Mouse (Mus musculus) T-helper 2 cell (primary cell): ENCODE measurements around the gene Gna12.

Source experiments
- in situ Hi-C: fragments of 300-600 bp; cut with MboI, MseI; formaldehyde crosslinking; loops from one replicate; pipeline ENCODE4 v1.15.1; 2025; ENCODE audit warnings: high pct_unique_total_duplicates

Gene Gna12

DNA sequence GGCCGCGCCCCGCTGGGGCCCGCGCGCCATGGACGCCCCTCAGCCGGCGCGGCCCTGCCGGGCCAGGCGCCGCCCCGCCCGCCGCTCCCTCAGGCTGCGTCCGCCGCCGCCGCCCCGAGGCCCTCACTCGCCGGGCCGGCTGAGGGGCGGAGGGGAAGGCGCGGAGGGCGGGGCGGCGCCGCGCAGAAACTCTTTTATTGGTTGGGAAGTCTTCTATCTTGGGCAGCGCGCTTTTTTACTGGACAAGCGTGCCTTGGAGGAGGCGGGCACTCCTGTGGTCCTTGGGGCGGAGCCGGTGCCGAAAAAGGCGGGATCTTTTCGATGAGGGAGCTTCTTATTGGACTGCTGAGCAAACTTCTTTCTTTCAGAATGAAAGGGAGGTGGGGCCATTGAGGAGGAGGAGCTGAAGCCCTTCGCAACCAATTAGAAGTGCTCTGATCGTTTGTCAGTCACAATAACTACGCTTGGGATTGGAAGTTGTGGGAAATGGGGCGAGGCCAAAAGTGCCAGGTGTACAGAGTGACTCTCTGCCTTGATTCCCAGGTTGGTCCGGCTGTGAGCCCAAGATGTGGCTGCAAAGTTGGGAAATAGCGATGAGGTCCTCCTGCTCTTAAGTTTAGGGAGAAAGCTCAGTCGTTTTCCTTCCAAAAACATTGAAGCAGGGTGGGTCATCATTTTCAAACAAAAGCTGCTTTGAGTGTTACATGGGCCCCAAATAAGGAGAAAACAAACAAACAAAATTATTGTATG, at the start of gene Gna12:
Gene Gna12, minus strand, starts transcription at position 118 of the 750 bp plus-strand sequence.
- in situ Hi-C loops: no loop called here

DNA sequence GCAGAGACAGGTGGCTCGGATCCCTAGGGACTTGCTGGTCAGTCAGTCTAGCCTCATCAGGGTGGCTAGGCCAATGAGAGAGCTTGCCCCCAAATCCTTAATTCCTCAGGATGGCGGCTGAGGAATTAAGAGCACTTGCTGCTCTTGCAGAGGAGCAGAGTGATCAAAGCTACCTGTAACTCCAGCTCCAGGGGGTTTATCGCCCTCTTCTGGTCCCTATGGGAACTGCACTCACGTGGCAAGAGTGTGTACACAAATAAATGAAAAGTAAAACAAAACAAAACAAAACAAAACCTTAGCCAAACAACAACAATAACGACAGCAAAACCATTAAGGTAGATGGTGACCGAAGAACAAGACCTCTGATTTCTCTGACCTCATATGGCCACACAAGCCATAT, 48.4 kb upstream of the Gna12 start:
- in situ Hi-C loops: no loop called here

GRCm38 (mm10) chr5:140873736-140874307, 43.6 kb upstream of the Gna12 start:
- in situ Hi-C loops: no loop called here

GRCm38 (mm10) chr5:140873039-140873551, 42.9 kb upstream of the Gna12 start:
- in situ Hi-C loops: no loop called here

- in situ Hi-C loops: no loop called here
These were observed 42.4 kb upstream of the Gna12 start for GRCm38 (mm10) chr5:140872532-140873038.

GRCm38 (mm10) chr5:140871241-140871640, 41.0 kb upstream of the Gna12 start:
- in situ Hi-C loops: no loop called here

DNA sequence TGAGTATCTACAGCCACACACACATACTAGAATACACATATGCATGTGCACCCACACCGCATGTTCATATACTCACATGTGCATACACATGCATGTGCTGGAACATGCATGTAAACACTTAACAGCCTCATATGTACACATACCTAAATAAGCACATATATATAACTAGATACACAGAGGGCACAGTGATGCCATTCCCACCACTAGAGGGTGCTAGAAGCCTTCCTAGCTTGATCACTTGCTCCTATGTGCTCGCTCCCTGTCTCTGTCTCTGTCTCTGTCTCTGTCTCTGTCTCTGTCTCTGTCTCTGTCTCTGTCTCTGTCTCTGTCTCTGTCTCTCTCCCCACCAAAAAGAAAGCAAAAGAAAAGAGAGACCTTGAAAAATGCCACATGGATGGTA, 38.8 kb upstream of the Gna12 start:
- in situ Hi-C loops: no loop called here

- in situ Hi-C loops: no loop called here
These were observed 29.5 kb upstream of the Gna12 start for GRCm38 (mm10) chr5:140859730-140860129.

DNA sequence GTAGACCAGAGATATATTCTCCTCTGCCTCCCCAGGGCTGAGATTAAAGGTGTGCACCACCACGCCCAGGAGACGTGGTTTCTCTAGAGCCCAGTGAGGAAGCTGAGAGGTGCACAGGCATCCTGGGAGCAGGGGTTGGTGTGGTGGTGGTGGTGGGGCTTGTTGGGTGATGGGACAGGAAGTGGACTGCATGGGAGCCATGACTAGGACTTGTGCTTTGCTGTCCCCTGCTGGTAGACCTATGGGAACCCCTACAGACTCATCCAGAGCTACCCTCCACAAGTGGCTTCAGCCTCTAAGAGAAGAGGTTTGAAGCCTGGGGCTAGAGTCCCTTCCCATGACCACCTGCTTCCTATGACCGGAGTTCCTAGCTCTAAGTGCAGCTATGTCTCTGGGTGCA, 28.1 kb upstream of the Gna12 start:
- in situ Hi-C loops: no loop called here

GRCm38 (mm10) chr5:140857432-140858154, 27.4 kb upstream of the Gna12 start:
- in situ Hi-C loops: no loop called here

DNA sequence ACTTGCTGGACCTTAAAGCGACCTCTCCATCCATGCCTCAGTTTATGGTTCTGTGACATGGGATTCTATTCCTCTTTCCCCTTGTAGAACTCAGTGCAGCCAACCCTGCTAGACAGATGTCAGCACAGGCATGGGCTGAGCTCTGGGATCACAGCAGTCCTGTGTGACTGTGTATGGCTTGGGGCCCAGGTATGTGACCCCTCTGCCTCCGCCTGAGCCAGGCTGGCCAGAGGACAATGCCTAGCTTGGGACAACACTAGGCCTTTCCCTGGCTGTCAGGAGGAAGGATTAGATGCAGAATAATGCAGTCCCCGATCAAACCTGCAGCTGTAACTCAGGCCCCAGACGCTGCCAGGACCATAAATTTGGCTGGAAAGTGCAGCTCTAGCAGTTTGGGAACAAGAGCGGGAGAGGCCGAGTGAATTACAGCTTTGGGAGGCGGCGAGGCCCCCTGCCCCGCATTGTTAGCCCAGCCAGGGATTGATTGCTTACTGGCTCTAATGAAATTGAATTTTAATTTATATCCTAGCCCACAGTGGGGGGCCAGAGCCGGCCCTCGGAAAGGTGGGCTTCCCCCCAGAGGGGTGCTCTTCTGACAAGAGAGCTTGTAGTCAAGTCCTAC, 25.8 kb upstream of the Gna12 start:
- in situ Hi-C loops: no loop called here

DNA sequence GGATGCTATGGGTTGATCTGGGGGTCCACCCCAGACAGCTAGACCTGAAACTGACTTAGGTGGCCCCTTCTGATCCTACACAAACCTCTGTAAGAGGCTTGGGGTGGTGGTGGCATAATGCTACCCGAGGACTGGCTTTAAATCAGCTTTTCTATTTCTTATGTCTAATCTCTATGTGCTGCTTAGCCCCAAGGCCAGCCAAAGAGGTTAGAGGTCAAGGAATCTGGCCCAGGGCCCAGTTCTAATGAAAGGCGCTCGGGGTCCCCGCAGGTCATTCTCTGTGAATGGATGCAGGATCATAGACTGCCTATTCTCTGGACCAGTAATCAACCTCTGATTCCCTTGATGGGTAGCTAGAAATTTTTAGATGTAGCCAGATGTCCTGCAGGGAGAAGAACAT, 24.5 kb upstream of the Gna12 start:
- in situ Hi-C loops: no loop called here

DNA sequence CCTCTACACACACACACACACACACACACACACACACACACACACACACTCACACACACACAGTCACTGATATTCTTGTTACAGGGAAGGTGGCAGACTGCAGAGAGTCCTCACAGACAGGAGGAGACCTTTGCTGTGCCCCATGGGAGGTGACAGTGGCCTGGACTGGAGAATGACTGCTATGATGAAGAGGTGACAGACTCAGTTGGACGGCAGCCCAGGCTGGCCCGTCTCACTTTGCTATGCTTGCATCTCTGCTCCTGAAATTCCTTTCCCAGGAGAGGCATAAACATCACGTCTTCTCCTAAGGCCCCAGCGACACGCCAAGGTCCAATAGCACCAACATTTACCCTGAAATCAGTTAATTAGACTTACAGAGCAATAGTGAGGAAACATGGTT, 23.5 kb upstream of the Gna12 start:
- in situ Hi-C loops: no loop called here

GRCm38 (mm10) chr5:140852435-140852996, 22.3 kb upstream of the Gna12 start:
- in situ Hi-C loops: no loop called here

GRCm38 (mm10) chr5:140847300-140847729, 17.1 kb upstream of the Gna12 start:
- in situ Hi-C loops: loop anchor here (10.0 kb wide), 1 partner anchor 1123 kb away; no protein-coding TSS in a partner anchor

DNA sequence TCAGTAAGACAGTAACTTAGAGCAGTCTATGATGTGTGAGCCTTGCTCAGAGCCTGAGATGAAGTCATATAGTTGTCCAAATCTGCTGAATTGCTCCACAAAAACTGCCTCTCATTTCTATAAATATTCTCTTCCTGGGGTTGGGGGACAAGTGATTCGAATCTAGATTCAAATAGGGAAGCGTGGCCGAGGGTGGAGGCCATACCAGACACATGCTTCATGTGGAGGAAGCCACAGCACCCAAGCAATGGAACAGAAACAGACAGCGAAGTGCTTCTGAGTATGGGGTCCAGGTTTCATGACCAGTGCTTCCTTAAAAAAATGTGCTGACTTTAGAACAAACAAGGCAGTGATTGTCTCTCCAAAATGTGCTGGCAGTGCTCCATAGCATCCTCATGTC, 11.7 kb upstream of the Gna12 start:
- in situ Hi-C loops: loop anchor here (10.0 kb wide), 1 partner anchor 1117 kb away; no protein-coding TSS in a partner anchor

- in situ Hi-C loops: no loop called here
These were observed 817 bp upstream of the Gna12 start for GRCm38 (mm10) chr5:140831064-140831431.

DNA sequence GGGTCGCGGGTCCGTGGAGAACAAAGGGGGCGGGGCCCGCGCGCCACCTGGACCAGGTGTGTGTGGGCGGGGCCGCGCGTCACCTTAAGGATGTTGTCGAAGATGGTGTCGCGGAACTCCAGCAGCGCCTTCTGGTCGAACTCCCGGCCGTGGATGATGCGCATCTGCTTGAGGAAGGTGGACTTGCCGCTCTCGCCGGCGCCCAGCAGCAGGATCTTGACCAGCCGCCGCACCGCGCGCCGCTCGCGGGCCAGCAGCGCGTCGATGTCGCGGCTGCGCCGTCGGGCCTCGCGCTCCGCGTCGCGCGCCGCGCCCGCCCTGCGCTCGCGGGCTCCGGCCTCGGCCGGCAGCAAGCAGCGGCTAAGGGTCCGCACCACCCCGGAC, 328 bp downstream of the Gna12 start:
- in situ Hi-C loops: no loop called here

- in situ Hi-C loops: no loop called here
These were observed 935 bp downstream of the Gna12 start for GRCm38 (mm10) chr5:140829081-140829910.

DNA sequence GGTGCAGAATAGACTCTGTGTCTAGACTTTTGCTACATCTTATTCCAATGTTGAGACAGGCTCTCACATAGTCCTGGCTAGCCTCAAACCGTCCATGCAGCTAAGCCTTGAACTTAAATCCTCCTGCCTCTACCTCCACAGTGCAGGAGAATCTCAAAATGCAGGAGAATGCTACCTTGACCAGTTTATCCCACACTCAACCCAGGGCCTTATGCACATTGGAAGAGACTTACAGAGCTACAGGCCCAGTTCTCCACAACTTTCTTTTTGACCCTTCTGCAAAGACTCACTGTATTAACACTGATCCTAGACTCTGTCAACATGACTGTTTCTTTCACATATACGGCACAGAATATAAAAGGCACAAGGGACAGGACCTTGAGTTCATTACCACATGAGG, 1.9 kb downstream of the Gna12 start:
- in situ Hi-C loops: no loop called here

- in situ Hi-C loops: no loop called here
These were observed 2.3 kb downstream of the Gna12 start for GRCm38 (mm10) chr5:140827896-140828295.
